Mouse (Mus musculus): ENCODE results near the gene Aatf. TPM values are rescaled to one million over a fixed set of nuclear protein-coding genes. Genes with fewer than 3 reads are reported as not detected.

The Aatf gene
- polyA plus RNA-seq, 1 experiment, result 0.77 TPM

DNA sequence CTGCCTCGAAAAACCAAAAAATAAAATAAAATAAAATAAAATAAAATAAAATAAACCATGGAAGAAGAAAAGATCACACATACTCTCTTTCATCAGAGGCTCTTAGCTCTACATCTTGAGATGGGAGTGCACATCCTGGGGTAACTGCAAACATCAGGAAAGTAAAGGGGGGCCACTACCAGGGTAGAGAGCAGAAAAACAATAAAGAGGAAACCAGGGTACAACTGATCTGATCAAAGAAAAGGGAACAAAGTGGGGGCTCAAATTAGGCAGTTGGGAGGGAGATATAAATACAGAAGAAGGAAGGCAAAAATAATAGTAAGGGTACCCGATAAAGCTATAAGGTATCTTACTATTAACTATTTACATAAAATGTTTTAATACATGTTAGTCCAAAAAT lies 36.7 kb downstream of the Aatf start:
- no peaks in the 10 kb centered on the region for H3K27me3 ChIP-seq (ENCODE audit: control insufficient read depth)
- peaks cover 6% of the 10 kb centered on the region for H3K4me1 ChIP-seq (ENCODE audit: control insufficient read depth)
- no peak overlapping the region for H3K4me3 ChIP-seq (replicated peaks)
- H3K36me3 ChIP-seq (ENCODE audit: control insufficient read depth), result peaks cover 10% of the 10 kb centered on the region
- no peak for TF ChIP-seq GATA1 (IDR thresholded peaks at IDR 0.05; ENCODE audit: low read length)
- TF ChIP-seq TAL1 (IDR thresholded peaks at IDR 0.05; ENCODE audit: low read length), result no peak
- H3K9me3 ChIP-seq (ENCODE audit: control insufficient read depth, low read length), result no peaks in the 10 kb centered on the region

- no peak overlapping the region for H3K4me3 ChIP-seq (replicated peaks)
- H3K36me3 ChIP-seq (ENCODE audit: control insufficient read depth), result peaks cover 11% of the 10 kb centered on the region
- no peaks in the 10 kb centered on the region for H3K9me3 ChIP-seq (ENCODE audit: control insufficient read depth, low read length)
- H3K4me1 ChIP-seq (ENCODE audit: control insufficient read depth), result peaks cover 6% of the 10 kb centered on the region
- no peak for TF ChIP-seq GATA1 (IDR thresholded peaks at IDR 0.05; ENCODE audit: low read length)
- TF ChIP-seq TAL1 (IDR thresholded peaks at IDR 0.05; ENCODE audit: low read length), result no peak
- no peaks in the 10 kb centered on the region for H3K27me3 ChIP-seq (ENCODE audit: control insufficient read depth)
Observed at GRCm38 (mm10) chr11:84475991-84476390, 37.3 kb downstream of the Aatf start.

- no peaks in the 10 kb centered on the region for H3K9me3 ChIP-seq (ENCODE audit: control insufficient read depth, low read length)
Observed at GRCm38 (mm10) chr11:84473093-84473667, 40.1 kb downstream of the Aatf start.

DNA sequence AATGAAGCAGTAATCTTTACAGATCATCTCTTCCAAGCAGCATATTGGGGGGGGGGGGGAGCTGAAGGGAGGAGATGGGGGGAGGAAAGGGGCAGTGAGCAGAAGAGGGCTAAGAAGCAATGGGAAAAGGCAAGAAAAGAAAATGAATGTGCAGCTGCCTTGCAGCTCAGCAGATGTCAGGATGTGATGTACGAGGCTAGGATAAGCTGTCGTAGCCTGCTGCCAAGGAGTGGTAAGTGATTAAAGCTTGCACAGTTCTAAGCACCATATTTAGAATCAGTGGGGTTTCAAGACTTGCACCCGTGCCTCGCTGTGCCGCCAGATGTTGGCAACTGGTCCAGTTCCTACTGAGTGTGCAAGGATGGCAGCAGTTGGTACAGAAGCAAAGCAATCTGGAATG lies 48.8 kb downstream of the Aatf start:
- Histone ChIP-seq H3K27me3 (ENCODE audit: control insufficient read depth) (no peaks in the 10 kb centered on the region), H3K36me3 (ENCODE audit: control insufficient read depth) (peaks cover 23% of the 10 kb centered on the region), H3K9me3 (ENCODE audit: control insufficient read depth, low read length) (no peaks in the 10 kb centered on the region), H3K4me3 (replicated peaks) (no peak overlapping the region), H3K4me1 (ENCODE audit: control insufficient read depth) (no peaks in the 10 kb centered on the region)
- no peak for TF ChIP-seq TAL1 (IDR thresholded peaks at IDR 0.05; ENCODE audit: low read length)

More at GRCm38 (mm10) chr11:84473093-84473667, 40.1 kb downstream of the Aatf start:
- no peak overlapping the region for H3K4me3 ChIP-seq (replicated peaks)
- TF ChIP-seq TAL1 (IDR thresholded peaks at IDR 0.05; ENCODE audit: low read length) (no peak), GATA1 (IDR thresholded peaks at IDR 0.05; ENCODE audit: low read length) (no peak)
- H3K4me1 ChIP-seq (ENCODE audit: control insufficient read depth), result peaks cover 6% of the 10 kb centered on the region
- peaks cover 25% of the 10 kb centered on the region for H3K36me3 ChIP-seq (ENCODE audit: control insufficient read depth)
- H3K27me3 ChIP-seq (ENCODE audit: control insufficient read depth), result no peaks in the 10 kb centered on the region

DNA sequence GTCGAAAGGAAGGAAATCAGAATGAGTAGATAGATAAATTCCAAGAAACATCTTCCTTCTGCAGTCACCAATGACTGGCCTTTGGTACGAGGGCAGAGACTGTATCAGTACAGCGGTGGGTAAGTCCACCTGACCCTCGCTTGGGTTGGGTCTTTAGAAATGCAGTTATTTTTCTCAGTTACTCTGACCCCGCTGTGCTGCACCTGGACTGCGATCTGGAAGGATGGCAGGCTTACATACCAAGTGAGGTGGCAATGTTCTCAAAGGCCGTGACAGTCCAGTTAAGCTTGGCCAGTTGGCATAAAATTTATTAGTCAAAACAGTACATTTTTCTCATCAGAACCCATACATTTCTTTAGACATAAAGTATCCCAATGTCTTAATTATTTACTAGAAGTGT lies 59.4 kb downstream of the Aatf start:
- no peak for TF ChIP-seq GATA1 (IDR thresholded peaks at IDR 0.05; ENCODE audit: low read length)
- Histone ChIP-seq H3K36me3 (ENCODE audit: control insufficient read depth) (peaks cover 24% of the 10 kb centered on the region), H3K4me3 (replicated peaks) (no peak overlapping the region), H3K4me1 (ENCODE audit: control insufficient read depth) (peaks cover 14% of the 10 kb centered on the region), H3K9me3 (ENCODE audit: control insufficient read depth, low read length) (no peaks in the 10 kb centered on the region), H3K27me3 (ENCODE audit: control insufficient read depth) (no peaks in the 10 kb centered on the region)

DNA sequence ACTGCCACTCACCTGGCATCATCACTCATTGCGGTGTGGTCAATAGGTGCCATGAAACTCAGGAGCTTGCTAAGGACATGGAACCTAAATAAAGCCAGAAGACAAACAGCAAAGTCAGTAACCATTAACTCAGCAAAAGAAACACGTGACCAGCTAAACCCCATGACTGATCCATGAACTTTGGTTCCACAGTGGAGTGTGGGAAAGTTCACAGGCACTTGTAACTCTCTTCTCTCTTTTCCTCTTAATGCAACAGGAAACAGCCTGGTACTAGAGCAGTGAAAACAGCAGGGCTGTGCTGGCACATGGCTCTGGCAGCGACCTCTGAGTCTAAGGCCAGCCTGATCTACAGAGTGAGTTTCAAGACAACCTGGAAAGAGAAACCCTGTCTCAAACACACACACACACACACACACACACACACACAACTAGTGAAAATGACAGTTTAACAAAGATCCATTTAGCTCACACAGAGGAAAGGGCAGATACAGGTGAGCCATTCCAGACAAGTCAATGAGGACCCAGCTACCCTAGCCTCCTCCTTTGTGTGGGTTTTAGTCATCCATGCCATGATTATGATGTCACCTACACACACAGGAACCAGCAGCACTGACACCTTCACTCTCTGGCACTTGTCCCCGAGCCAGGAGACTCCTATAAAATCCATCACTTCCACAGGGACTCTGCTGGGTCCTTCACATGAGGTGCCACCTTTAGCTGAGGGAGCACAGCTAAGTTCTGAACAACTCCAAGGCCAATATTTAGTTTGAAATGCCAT lies 70.6 kb downstream of the Aatf start:
- peaks cover 12% of the 10 kb centered on the region for H3K4me1 ChIP-seq (ENCODE audit: control insufficient read depth)
- H3K4me3 ChIP-seq (replicated peaks), result no peak overlapping the region
- H3K27me3 ChIP-seq (ENCODE audit: control insufficient read depth), result no peaks in the 10 kb centered on the region
- peaks cover 54% of the 10 kb centered on the region for H3K36me3 ChIP-seq (ENCODE audit: control insufficient read depth)
- H3K9me3 ChIP-seq (ENCODE audit: control insufficient read depth, low read length), result no peaks in the 10 kb centered on the region
- TF ChIP-seq GATA1 (IDR thresholded peaks at IDR 0.05; ENCODE audit: low read length) (no peak), TAL1 (IDR thresholded peaks at IDR 0.05; ENCODE audit: low read length) (no peak)

DNA sequence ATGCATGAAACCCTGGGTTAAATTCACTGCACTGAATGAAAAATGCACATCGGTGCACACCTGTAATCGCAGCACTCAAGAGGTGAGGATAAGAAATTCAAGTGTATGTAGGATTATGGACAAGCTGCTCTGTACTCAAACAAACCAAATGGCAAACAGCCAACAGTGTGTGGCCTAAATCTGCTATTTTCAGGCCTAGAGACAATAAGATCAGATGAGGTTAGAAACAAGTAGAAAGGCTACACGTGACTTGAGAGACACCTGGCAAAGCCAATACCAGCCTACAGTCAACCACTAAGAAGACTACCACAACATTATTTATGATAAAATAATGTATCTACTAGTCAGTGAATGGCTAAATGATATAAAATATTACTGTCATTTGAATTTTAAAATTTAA lies 72.9 kb downstream of the Aatf start:
- H3K27me3 ChIP-seq (ENCODE audit: control insufficient read depth), result no peaks in the 10 kb centered on the region
- TF ChIP-seq GATA1 (IDR thresholded peaks at IDR 0.05; ENCODE audit: low read length) (no peak), TAL1 (IDR thresholded peaks at IDR 0.05; ENCODE audit: low read length) (no peak)
- no peaks in the 10 kb centered on the region for H3K9me3 ChIP-seq (ENCODE audit: control insufficient read depth, low read length)
- peaks cover 56% of the 10 kb centered on the region for H3K36me3 ChIP-seq (ENCODE audit: control insufficient read depth)
- H3K4me3 ChIP-seq (replicated peaks), result no peak overlapping the region
- H3K4me1 ChIP-seq (ENCODE audit: control insufficient read depth), result peaks cover 27% of the 10 kb centered on the region

DNA sequence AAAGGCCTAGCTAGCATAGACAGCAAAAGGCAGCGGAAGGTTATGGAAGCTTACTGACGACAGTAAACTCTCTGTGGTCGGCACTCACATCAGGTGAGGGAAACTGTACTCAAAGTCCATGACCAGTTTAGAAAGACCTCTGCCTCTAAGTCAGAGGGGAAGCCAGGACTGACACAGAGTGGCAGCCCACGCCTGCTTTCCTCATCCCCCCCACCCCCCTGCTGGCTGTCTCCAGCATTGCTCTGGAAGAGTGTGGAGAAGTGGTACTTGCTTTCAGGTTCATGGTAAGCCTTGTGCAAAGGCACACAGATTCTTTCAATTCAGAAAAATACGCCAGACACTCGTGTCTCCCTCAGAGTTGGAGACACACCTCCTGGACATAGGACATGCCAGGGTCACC lies 78.4 kb downstream of the Aatf start:
- H3K4me3 ChIP-seq (replicated peaks), result no peak overlapping the region
- no peak for TF ChIP-seq GATA1 (IDR thresholded peaks at IDR 0.05; ENCODE audit: low read length)
- TF ChIP-seq TAL1 (IDR thresholded peaks at IDR 0.05; ENCODE audit: low read length), result no peak
- H3K27me3 ChIP-seq (ENCODE audit: control insufficient read depth), result no peaks in the 10 kb centered on the region
- peaks cover 62% of the 10 kb centered on the region for H3K36me3 ChIP-seq (ENCODE audit: control insufficient read depth)
- H3K4me1 ChIP-seq (ENCODE audit: control insufficient read depth), result peaks cover 27% of the 10 kb centered on the region
- no peaks in the 10 kb centered on the region for H3K9me3 ChIP-seq (ENCODE audit: control insufficient read depth, low read length)

- Histone ChIP-seq H3K27me3 (ENCODE audit: control insufficient read depth) (no peaks in the 10 kb centered on the region), H3K9me3 (ENCODE audit: control insufficient read depth, low read length) (no peaks in the 10 kb centered on the region), H3K36me3 (ENCODE audit: control insufficient read depth) (peaks cover 49% of the 10 kb centered on the region), H3K4me1 (ENCODE audit: control insufficient read depth) (no peaks in the 10 kb centered on the region; the same call in 1 of the 2 replicates), H3K4me3 (replicated peaks) (no peak overlapping the region)
- TF ChIP-seq TAL1 (IDR thresholded peaks at IDR 0.05; ENCODE audit: low read length), result no peak
- TF ChIP-seq GATA1 (IDR thresholded peaks at IDR 0.05; ENCODE audit: low read length), result no peak
Observed at GRCm38 (mm10) chr11:84430336-84430735, 83.0 kb downstream of the Aatf start.

Measured in erythroblast, embryonic 14.5 days (primary cell).